Mouse (Mus musculus): ENCODE data around the gene Snx6.

The Snx6 gene

DNA sequence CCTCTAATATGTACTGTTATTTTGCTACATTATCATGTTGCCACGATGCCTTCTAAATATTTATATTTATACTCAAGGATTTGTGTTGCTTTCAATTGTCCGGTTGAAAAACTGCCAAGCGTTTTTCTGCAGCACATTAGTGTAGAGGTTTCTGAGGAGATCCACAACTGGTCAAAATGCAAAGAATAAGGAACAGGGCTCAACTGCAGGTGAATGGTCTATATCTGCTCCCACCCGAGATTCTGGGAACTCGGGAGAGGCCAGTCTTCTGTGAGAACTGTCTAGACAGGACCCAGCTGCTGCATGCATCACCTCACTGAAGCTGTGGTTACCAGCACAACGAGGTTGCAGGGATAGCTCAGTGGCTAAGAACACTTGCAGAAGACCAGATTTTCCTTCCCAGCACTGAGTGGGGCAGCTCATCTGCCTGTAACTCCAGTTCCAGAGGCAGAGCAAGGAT is 97.7 kb downstream of the Snx6 start:
- DNase-seq (ENCODE audit: low spot score): peak; percentile 46

DNA sequence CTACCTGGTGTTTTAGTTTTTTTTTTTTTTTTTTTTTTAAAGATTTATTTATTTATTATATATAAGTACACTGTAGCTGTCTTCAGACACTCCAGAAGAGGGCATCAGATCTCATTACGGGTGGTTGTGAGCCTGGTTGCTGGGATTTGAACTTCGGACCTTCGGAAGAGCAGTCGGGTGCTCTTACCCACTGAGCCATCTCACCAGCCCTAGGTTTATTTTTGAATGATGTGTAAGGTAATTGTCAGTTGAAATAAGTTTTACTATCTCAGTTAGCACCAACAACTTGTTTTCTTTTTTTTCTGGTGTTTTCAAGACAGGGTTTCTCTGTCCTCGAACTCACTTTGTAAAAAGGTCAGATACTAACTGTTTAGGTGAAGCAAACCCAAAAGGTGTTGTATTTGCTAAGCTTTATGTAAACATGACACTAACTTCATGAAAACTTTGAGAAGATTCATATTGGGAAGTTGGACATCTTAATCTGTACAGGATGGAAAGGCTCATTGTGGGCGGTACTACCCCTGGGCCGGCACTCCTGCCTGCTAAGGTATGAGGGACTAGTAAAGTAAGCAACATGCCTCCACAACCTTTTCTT is 98.4 kb downstream of the Snx6 start:
- DNase-seq (ENCODE audit: low spot score): peak; percentile 31
